Mouse (Mus musculus) G1E-ER4 (cell line): Measurements from ENCODE around the gene Scn11a. TPM values are rescaled to one million over a fixed set of nuclear protein-coding genes. Genes with fewer than 3 reads are reported as not detected.

Experiments
- GATA1 ChIP-seq: IDR thresholded peaks from one replicate; pipeline ENCODE4 v1.8.0; 2012; ENCODE audit warnings: low read length, inconsistent platforms
- polyA plus RNA-seq: library from polyadenylated mRNA; stranded (reverse); fragments of >175 nt; gene quantifications from 2 replicates; pipeline ENCODE4 v1.2.3, GENCODE M21; 2012

The Scn11a gene
- polyA plus RNA-seq: not detected in 2 replicates

- no peak for TF ChIP-seq GATA1
These were observed at the start of gene Scn11a for GRCm38 (mm10) chr9:119825297-119825696. Gene Scn11a (minus strand): TSS chr9:119825456.

DNA sequence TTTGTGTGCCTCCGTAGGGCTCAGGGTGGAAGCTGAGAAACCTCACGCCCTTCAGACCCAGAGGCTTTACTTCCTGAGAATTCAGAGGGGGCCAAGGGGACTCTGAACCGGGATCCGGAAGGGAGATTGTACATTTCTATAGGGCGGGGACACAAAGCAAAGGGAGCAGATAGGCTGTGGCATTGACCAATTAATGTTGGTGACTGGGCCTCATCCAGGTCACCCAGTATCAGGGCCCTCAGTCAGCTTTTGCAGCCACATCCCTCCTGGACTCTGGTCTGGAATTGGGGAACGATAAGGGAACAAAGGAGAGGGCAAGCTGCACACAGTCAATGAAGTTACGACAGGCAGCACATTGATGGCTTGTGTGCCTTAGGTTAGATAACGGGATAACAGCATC lies 28.9 kb upstream of the Scn11a start:
- TF ChIP-seq GATA1: no peak

GRCm38 (mm10) chr9:119853071-119853846 lies 28.0 kb upstream of the Scn11a start:
- no peak for TF ChIP-seq GATA1

DNA sequence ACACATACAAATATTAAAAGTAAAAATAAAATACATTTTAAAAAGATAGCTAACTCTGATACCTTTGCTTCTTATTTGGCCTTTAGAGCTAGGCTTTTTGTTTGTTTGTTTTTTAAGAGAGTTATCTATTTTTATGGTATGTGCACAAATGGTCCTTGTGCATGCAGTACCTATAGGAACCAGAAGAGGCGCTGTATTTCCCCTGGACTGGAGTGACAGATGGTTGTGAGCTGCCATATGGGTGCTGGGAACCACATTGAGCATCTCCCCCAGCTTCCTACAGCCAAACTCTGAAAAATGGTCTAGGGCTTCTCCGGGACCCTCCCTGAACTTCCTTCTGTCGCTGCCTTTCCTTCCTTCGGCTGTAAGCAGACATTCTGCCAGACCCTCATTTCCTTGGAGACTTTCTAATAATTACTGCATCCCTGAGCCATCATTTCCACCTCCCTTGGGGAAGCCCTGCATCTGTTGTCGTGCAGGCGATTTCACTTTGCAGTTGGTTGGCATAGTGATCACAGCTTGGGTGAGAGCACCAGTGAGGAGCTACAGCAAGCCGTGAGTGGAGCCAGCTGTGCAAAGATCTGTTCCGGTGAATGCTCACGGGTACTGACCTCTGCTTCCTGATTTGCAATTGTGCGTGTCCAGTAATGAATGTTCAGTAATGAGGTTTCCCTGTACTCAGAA lies 27.2 kb upstream of the Scn11a start:
- TF ChIP-seq GATA1: no peak

DNA sequence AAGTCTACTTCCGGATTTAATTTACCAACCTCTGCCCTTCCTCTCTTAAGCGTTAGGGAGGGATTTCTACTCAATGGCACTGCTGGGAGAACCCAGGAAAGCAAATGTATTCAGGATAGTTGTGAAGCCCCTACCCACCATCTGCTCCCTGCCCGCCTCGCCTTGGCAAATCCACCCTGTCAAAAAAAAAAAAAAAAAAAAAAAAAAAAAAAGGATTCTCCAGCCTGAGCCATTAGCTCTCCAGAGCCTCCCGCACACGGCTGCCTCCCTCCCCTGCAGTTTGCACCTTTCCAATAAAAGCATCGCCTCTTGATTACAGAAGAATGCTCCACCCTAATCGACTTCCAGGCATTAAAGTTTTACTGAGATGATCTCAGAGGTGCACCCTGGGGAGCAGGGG lies 24.0 kb upstream of the Scn11a start:
- no peak for TF ChIP-seq GATA1

DNA sequence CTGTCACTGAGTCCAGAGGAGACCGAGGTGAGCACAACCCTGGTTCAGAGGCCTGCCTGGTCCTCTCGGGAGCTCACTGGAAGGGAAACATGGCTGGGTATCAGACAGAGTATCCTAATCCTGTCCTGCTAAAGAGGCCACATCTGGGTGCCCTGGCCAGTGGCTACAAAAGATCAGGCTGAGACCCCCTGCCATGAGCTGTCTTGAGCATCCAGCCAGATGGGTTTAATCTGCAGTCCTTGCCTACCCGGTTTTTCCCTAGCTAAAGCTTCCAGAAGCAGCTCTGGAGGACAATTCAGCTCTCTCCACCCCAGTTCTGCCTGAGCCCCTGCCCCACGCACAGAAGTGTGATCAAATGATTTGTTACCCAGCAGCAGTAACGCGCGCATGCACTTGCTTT lies 23.4 kb upstream of the Scn11a start:
- TF ChIP-seq GATA1: no peak

- TF ChIP-seq GATA1: no peak
These were observed 21.9 kb upstream of the Scn11a start for GRCm38 (mm10) chr9:119847187-119847586.

DNA sequence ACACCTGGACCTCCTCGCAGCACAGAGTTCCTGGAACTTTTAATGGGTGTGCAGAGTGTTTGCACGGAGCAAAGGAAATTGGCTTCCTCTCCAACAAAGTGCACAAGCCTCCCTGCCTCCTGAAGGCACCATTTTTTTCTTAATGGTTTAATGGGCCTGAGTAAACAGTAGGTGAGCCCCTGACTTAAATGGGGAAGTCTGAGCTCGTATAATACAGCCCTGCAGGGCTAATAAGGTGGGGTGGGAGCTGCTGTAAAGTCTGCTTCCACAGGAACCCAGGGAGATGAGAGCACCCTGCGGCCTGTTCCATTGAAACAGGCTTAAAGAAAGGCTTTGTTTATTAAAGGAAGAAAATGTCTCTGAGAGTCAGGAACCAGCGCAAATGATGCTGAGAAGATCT lies 19.5 kb upstream of the Scn11a start:
- no peak for TF ChIP-seq GATA1

GRCm38 (mm10) chr9:119843549-119843948 lies 18.3 kb upstream of the Scn11a start:
- TF ChIP-seq GATA1: no peak

DNA sequence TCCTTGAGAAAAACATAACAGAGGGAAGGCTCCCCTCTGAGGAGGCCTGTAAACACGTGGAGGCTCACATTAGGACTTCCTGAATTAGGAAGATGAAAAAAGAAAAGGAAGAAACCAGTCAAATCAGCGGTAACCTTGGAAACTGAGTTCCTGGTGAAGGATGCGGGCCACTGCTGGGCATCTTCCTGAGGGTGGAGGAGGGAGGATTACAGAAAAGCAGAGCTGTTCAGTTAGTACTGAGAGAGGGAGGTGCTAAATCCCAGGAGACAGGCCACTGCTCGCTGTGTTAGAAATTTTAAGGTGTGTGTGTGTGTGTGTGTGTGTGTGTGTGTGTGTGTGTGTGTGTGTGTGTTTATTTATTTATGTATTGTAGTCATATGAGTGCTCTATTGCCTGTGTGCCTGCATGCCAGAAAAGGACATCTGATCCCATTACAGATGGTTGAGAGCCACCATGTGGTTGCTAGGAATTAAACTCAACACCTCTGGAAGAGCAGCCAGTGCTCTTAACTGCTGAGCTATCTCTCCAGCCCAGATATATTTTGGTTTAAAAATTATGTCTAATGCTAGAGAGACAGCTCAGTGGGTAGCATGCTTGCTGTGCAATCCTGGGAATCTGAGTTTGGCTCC lies 17.4 kb upstream of the Scn11a start:
- no peak for TF ChIP-seq GATA1

DNA sequence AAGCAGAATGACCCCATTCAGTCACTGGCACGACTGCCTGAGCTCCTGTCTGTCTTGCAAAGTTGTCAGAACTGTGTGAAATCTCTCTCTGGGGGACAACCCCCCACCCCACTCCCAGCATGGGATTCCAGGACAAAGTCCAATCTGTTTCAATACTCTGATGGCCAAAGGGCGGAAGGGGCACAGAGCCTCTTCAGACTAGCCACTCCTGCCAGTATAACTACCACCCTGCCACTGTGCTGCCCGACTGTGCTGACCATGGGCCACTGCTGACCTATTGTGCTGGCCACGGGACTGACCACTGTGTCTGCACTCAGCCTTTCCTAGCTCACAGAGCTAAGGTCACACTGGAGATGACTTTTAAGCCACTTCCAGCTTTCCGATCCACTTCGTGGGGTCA lies 16.8 kb upstream of the Scn11a start:
- no peak for TF ChIP-seq GATA1

- TF ChIP-seq GATA1: no peak
These were observed 15.9 kb upstream of the Scn11a start for GRCm38 (mm10) chr9:119841159-119841558.

DNA sequence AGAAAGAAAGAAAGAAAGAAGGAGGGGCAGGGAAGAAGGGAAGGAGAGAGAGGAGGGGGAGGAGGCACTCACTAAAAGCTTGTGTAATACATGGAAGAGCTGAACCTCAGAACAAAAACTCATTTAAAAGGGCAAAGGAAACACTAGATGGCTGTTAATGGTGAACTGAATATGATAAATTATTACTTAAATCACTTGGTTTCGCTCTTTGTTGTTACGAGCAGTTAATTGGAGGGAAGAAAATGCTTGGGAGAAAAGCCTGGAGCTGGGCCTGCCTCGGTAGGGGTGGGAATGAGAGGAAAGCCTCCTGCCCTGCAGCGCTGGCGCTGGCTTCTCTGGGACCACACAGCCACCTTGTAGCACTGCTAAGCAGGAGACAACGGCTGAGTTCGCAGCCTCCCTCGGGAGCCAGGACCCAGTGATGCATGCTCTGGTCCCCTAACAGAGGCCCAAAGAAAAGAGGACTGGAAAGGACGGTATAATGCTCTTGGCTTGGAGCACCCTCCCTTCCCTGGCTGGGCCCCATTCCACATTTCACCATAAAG lies 10.4 kb upstream of the Scn11a start:
- no peak for TF ChIP-seq GATA1

DNA sequence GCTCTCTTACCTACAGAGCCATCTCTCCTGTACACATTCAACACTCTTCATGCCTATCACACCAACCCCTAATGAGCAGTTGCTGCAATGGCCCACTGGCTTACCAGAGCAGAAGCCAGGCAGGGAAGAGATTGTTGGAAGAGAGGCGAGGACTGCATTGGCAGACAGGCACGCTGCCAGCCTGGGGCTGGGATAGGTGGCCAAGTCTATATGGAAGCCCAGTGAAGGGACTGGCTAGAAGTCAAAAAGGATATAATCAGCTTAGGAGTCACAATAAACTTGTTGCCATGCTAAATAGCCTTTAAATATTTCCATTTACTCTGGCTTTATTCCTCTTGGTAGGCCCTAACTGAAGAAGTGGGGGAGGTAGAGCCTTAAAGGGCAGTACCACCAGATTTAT lies 5.7 kb upstream of the Scn11a start:
- TF ChIP-seq GATA1: no peak

DNA sequence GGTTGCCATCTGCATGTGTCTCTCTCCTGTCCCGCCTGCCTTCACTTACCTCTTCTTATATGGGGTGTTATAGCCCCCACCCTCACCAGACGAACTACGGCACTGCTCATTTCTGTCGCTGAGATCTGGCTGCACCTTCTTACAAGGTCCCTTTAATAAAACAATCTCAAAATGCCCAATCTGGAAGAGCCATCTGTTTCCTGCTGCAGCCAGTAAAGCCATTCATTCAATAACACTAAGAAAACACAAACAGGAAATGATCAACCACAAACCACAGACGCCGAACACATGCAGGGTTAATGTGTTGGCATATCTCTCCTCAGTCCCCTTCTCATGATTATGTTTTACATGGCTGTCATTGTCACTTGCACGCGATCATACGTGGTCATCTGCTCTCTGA lies 1.5 kb downstream of the Scn11a start:
- TF ChIP-seq GATA1: no peak

DNA sequence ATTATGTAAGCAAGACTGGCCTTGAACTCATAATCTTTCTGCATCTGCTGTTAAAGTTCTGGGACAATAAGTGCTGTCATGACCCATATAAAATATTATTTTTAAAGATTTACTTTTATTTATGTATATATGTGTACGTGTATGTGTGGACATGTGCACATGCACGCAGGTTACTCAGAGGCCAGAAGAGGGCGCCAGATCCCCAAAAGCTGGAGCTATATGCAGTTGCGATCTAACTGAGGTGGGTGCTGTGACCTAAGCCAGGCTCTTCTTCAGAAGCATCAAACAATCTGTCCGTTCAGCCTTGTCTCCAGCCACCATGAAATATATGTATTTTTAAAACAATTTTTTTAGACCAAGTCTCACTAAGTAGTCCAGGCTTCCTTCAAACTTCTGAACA lies 11.6 kb downstream of the Scn11a start:
- TF ChIP-seq GATA1: no peak
